Mouse (Mus musculus) ES-Bruce4 (cell line): ENCODE data around the gene Rnf212b.

Source experiments
- EP300 ChIP-seq: IDR thresholded peaks from 2 replicates; pipeline ENCODE4 v1.6.1; 2011; ENCODE audit warnings: low read depth, low read length; ENCODE audit not compliant: insufficient read depth
- POLR2A ChIP-seq: IDR thresholded peaks from one replicate; pipeline ENCODE4 v1.8.1; 2011; ENCODE audit warnings: low read length; ENCODE audit not compliant: insufficient read depth

DNA sequence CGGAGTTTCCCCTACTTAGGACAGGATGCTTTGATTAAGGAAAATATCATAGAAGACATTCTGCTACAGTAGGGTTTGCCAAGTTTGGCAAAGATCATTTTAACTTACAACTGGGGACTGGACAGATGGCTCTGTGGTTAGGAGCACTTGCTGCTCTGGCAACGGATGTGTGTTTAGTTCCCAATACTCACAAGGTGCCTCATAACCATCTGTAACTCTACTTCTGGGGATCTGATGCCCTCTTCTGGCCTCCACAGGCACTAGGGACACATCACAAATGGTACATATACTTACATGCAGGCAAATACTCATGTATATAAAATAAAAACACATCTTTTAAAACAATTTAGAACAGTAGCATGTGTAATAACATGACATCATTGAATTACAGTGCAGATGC, 3.9 kb downstream of the Rnf212b start:
- TF ChIP-seq EP300 (no peak), POLR2A (no peak)
